Mouse (Mus musculus): Measurements from ENCODE around the gene Cst6.

- TF ChIP-seq CTCF (IDR thresholded peaks at IDR 0.05; ENCODE audit: borderline replicate concordance, insufficient read depth, low read length) (no peak), POLR2A (IDR thresholded peaks at IDR 0.05; ENCODE audit: low read depth, low read length) (no peak)
Observed at GRCm38 (mm10) chr19:5306279-5306678, 43.1 kb downstream of the Cst6 start.
